Mouse (Mus musculus): ENCODE data around the gene Rnpep.

DNA sequence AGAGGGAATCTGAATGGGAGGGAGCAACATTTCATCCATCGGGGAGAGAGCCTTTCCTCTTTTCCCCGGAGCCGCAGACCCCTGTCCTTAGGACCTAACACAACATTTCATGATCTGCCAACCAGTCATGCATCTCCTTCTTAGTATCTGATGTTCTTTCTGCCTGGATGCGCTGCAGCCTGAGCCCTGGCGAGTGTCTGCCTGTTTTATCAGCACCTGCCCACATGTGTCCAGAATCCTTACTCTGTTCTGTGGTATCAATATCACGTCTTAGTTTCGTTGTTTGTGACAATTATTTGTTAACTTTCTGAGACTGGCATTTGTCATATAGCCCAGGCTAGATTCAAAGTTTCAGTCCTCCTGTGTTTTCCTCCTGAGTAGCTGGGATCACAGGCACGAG, 39.9 kb downstream of the Rnpep start:
- TF ChIP-seq POLR2A (IDR thresholded peaks at IDR 0.05; ENCODE audit: control insufficient read depth, low read depth, low read length) (no peak), CTCF (IDR thresholded peaks at IDR 0.05; ENCODE audit: control insufficient read depth, insufficient read depth, insufficient replicate concordance, low read depth, low read length) (no peak)

All from testis, adult 2 months (tissue).